Mouse (Mus musculus) megakaryocyte-erythroid progenitor cell, adult 5 weeks (primary cell): Measurements from ENCODE around the gene Mmp17. TPM values are rescaled to one million over a fixed set of nuclear protein-coding genes. Genes with fewer than 3 reads are reported as not detected.

Source experiments
- polyA plus RNA-seq: library from polyadenylated mRNA; stranded (reverse); fragments of >175 nt; gene quantifications from 2 replicates; pipeline ENCODE4 v1.2.3, GENCODE M21; 2012

Gene Mmp17
- 0.62 and 0.71 TPM in 2 replicates for polyA plus RNA-seq

GRCm38 (mm10) chr5:129583761-129584582 lies at the start of gene Mmp17:
Gene Mmp17, plus strand, starts transcription at chr5:129584169.

Other genes starting within 250 kb of the Mmp17 start
- gene Sfswap, start 82.9 kb upstream of the Mmp17 start, polyA plus RNA-seq = 53.6 and 68.6 TPM in 2 replicates
- gene Zfp11, start 85.9 kb downstream of the Mmp17 start, polyA plus RNA-seq = 0.02 and 0.10 TPM in 2 replicates
- not detected in 2 replicates for gene Sept14, start 124.3 kb downstream of the Mmp17 start, polyA plus RNA-seq
- gene Mrps17, start 131.3 kb downstream of the Mmp17 start, polyA plus RNA-seq = 25.7 and 30.9 TPM in 2 replicates
- 24.9 and 27.0 TPM in 2 replicates for gene Nipsnap2, start 140.9 kb downstream of the Mmp17 start, polyA plus RNA-seq
- gene Psph, start 203.3 kb downstream of the Mmp17 start, polyA plus RNA-seq = 26.1 and 32.4 TPM in 2 replicates